Mouse (Mus musculus) heart, embryonic 16.5 days (tissue): ENCODE results near the gene Cd9. TPM values are rescaled to one million over a fixed set of nuclear protein-coding genes. Genes with fewer than 3 reads are reported as not detected.

ENCODE experiments used
- ATAC-seq: fragments of 200-750 bp; cut with Nextera tagmentation; replicated peaks from 2 replicates; pipeline ENCODE4 v1.8.0; 2017; ENCODE audit warnings: moderate number of reproducible peaks; ENCODE audit not compliant: insufficient read depth, low FRiP score; ENCODE audit errors: extremely low read depth
- H3K27ac ChIP-seq: fragments of 300-500 bp; sonication (generic); 2 replicates; pipeline ENCODE4 v1.5.1; 2014; ENCODE audit warnings: mild to moderate bottlenecking, low read length, control low read depth, moderate library complexity
- H3K27me3 ChIP-seq: fragments of 300-500 bp; sonication (generic); 2 replicates; pipeline ENCODE4 v1.6.1; 2014; ENCODE audit warnings: low read length, mixed read lengths; ENCODE audit not compliant: control insufficient read depth, insufficient read depth
- H3K36me3 ChIP-seq: fragments of 300-500 bp; sonication (generic); 2 replicates; pipeline ENCODE4 v1.6.1; 2014; ENCODE audit not compliant: control insufficient read depth, insufficient read depth
- H3K4me1 ChIP-seq: fragments of 300-500 bp; sonication (generic); 2 replicates; pipeline ENCODE4 v1.6.1; 2014; ENCODE audit warnings: low read length, mixed read lengths; ENCODE audit not compliant: control insufficient read depth, insufficient read depth
- H3K4me2 ChIP-seq: fragments of 300-500 bp; sonication (generic); 2 replicates; pipeline ENCODE4 v1.6.1; 2014; ENCODE audit warnings: low read depth, mild to moderate bottlenecking, control low read depth, low read length
- H3K4me3 ChIP-seq: fragments of 300-500 bp; sonication (generic); 2 replicates; pipeline ENCODE4 v1.5.1; 2014; ENCODE audit warnings: mild to moderate bottlenecking, control low read depth, low read length
- H3K9ac ChIP-seq: fragments of 300-500 bp; sonication (generic); 2 replicates; pipeline ENCODE4 v1.6.1; 2014; ENCODE audit warnings: low read length, control low read depth
- H3K9me3 ChIP-seq: fragments of 300-500 bp; sonication (generic); replicated peaks from 2 replicates; pipeline ENCODE4 v1.6.1; 2016; ENCODE audit warnings: low read length; ENCODE audit not compliant: control insufficient read depth
- WGBS: fragments of 180-500 bp; shearing (Covaris S2); extraction: QIAGEN DNeasy Blood & Tissue Kit; methylation state at CpG from one replicate; pipeline ENCODE4 v1.1.7; 2014; 5-methylcytosine and 5-hydroxymethylcytosine counted together
- polyA plus RNA-seq: library from polyadenylated mRNA; unstranded; fragments of >200 nt; fragmentation: Nextera tagmentation; extraction: Ambion mirVana; gene quantifications from 2 replicates; pipeline ENCODE4 v1.2.1, GENCODE M21; 2015

The Cd9 gene
- polyA plus RNA-seq, 1 experiment from 2014 or later = 94.4 TPM

GRCm38 (mm10) chr6:125442591-125442990 lies 52.0 kb downstream of the Cd9 start:
- no peak overlapping the region for H3K27ac ChIP-seq

GRCm38 (mm10) chr6:125436753-125437152 lies 57.8 kb downstream of the Cd9 start:
- Histone ChIP-seq H3K27me3 (no peaks in the 10 kb centered on the region), H3K4me3 (no peak overlapping the region), H3K4me2 (no peak overlapping the region), H3K36me3 (no peaks in the 10 kb centered on the region), H3K9me3 (no peaks in the 10 kb centered on the region), H3K9ac (no peak overlapping the region), H3K27ac (no peak overlapping the region), H3K4me1 (peaks cover 5% of the 10 kb centered on the region; the same call in 1 of the 2 replicates)
- no peak for ATAC-seq
- 85% methylated on average over 3 of the region's 3 CpGs for WGBS

More at GRCm38 (mm10) chr6:125442591-125442990, 52.0 kb downstream of the Cd9 start:
- no peaks in the 10 kb centered on the region for H3K9me3 ChIP-seq
- WGBS = 76% methylated on average over 10 of the region's 10 CpGs
- H3K27me3 ChIP-seq = no peaks in the 10 kb centered on the region
- no peaks in the 10 kb centered on the region for H3K36me3 ChIP-seq
- ATAC-seq = no peak
- no peak overlapping the region for H3K4me2 ChIP-seq
- 0 out of 2 replicates have a peak, but pooled peaks cover 2% of the 10 kb centered on the region for H3K4me1 ChIP-seq
- no peak overlapping the region for H3K9ac ChIP-seq
- no peak overlapping the region for H3K4me3 ChIP-seq

DNA sequence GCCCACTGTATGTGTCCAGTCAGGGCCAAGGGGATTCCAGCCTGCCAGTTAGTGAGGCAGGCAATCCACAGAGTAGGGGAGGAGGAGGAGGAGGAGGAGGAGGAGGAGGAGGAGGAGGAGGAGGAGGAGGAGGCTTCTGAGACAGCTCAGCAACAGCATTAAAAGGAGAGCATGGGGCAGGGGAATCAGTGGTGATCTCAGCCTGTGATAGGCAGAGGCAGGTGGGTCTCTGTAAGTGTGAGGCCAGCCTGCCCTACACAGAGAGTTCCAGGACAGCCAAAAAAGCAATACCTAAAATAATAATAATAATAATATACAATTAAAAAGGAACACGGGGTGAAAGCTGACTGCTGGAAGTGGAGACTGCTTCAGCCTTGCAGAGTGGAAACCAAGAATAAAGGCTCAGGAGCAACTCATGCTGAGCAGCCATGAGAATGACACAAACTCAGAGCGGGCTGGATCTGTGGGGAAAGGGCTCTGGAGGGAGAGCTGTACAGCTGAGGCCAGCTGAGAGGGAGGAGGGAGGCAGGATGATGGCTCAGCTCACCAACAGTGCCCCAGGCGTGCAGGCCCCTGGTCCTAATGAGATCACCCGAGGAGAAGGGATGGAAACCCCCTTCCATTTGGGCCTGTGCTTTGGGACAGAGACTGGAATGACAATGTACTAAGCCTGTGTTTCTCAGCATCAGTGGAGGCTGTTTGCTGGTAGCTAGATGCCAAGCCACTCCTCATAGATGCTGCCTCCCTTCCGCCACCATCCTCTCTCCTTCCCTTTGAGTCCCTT lies 59.7 kb downstream of the Cd9 start:
- H3K4me3 ChIP-seq = no peak overlapping the region
- H3K4me2 ChIP-seq = no peak overlapping the region
- H3K9me3 ChIP-seq = no peaks in the 10 kb centered on the region
- no peaks in the 10 kb centered on the region for H3K27me3 ChIP-seq
- no peak for ATAC-seq
- 77% methylated on average over 5 of the region's 5 CpGs for WGBS
- no peaks in the 10 kb centered on the region for H3K36me3 ChIP-seq
- H3K9ac ChIP-seq = no peak overlapping the region
- H3K4me1 ChIP-seq = peaks cover 5% of the 10 kb centered on the region; the same call in 1 of the 2 replicates
- H3K27ac ChIP-seq = no peak overlapping the region

- Histone ChIP-seq H3K36me3 (no peaks in the 10 kb centered on the region), H3K4me1 (peaks cover 8% of the 10 kb centered on the region; the same call in 1 of the 2 replicates), H3K27me3 (no peaks in the 10 kb centered on the region), H3K27ac (no peak overlapping the region), H3K4me3 (no peak overlapping the region), H3K9ac (no peak overlapping the region), H3K4me2 (no peak overlapping the region), H3K9me3 (no peaks in the 10 kb centered on the region)
- WGBS = 70% methylated on average over 6 of the region's 6 CpGs
- peak; percentile 49; the same call in 1 of the 2 replicates for ATAC-seq
Observed at GRCm38 (mm10) chr6:125433704-125434447, 60.7 kb downstream of the Cd9 start.

DNA sequence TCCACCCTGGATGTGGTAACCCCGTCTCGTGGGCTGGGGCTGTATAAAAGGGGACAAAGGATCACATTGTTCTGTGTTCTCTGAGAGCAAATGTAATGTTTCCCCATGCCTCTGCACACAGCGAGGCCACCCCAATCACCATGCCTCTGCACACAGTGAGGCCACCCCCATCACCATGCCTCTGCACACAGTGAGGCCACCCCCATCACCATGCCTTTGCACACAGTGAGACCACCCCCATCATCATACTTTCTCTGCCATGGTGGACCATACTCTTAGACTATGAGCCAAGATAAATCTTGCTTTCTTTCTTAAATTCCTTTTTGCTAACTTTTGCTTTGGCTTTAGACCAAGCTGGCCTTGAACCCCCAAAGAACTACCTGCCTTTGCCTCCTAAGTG lies 61.3 kb downstream of the Cd9 start:
- Histone ChIP-seq H3K9ac (no peak overlapping the region), H3K4me2 (no peak overlapping the region), H3K4me1 (peaks cover 8% of the 10 kb centered on the region; the same call in 1 of the 2 replicates), H3K27me3 (no peaks in the 10 kb centered on the region), H3K36me3 (no peaks in the 10 kb centered on the region), H3K4me3 (no peak overlapping the region), H3K27ac (no peak overlapping the region), H3K9me3 (no peaks in the 10 kb centered on the region)
- WGBS = 77% methylated on average over 3 of the region's 3 CpGs
- ATAC-seq = no peak

DNA sequence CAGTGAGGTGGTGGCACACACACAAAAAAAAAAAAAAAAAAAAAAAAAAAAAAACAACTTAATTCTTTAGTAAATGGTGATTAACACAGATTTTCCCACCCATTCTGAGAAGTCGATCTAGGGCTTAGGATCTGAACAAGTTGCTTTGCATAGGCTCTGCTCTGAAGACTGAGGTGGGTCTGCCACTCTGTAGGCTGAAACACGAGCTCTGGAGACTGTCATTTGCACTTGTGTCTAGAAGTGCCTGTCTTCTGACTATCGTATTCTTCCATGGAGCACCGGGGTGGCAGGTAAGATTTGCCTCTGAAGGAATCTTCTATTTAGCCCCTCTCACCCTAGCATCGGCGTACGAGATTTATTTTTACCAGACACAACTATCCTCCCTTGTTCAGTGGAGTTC lies 62.1 kb downstream of the Cd9 start:
- H3K9me3 ChIP-seq = no peaks in the 10 kb centered on the region
- WGBS = 49% methylated on average over 7 of the region's 7 CpGs
- H3K4me3 ChIP-seq = no peak overlapping the region
- H3K4me2 ChIP-seq = no peak overlapping the region
- H3K9ac ChIP-seq = no peak overlapping the region
- H3K4me1 ChIP-seq = peaks cover 6% of the 10 kb centered on the region; the same call in 1 of the 2 replicates
- no peaks in the 10 kb centered on the region for H3K36me3 ChIP-seq
- no peaks in the 10 kb centered on the region for H3K27me3 ChIP-seq
- no peak for ATAC-seq
- no peak overlapping the region for H3K27ac ChIP-seq

- Histone ChIP-seq H3K27me3 (no peaks in the 10 kb centered on the region), H3K36me3 (no peaks in the 10 kb centered on the region), H3K4me2 (no peak overlapping the region), H3K9me3 (no peaks in the 10 kb centered on the region), H3K27ac (no peak overlapping the region), H3K4me1 (peaks cover 12% of the 10 kb centered on the region), H3K4me3 (no peak overlapping the region), H3K9ac (no peak overlapping the region)
- 69% methylated on average over 3 of the region's 3 CpGs for WGBS
- no peak for ATAC-seq
Observed at GRCm38 (mm10) chr6:125430982-125431381, 63.6 kb downstream of the Cd9 start.

GRCm38 (mm10) chr6:125430358-125430958 lies 64.1 kb downstream of the Cd9 start:
- H3K27ac ChIP-seq = no peak overlapping the region
- no peaks in the 10 kb centered on the region for H3K9me3 ChIP-seq
- H3K4me3 ChIP-seq = no peak overlapping the region
- H3K9ac ChIP-seq = no peak overlapping the region
- H3K27me3 ChIP-seq = no peaks in the 10 kb centered on the region
- ATAC-seq = no peak
- no peak overlapping the region for H3K4me2 ChIP-seq
- peaks cover 12% of the 10 kb centered on the region for H3K4me1 ChIP-seq
- no peaks in the 10 kb centered on the region for H3K36me3 ChIP-seq
- whole genome bisulfite sequencing = 29% methylated on average over 14 of the region's 14 CpGs

- Histone ChIP-seq H3K36me3 (no peaks in the 10 kb centered on the region), H3K4me3 (no peak overlapping the region), H3K9me3 (no peaks in the 10 kb centered on the region), H3K27ac (no peak overlapping the region), H3K27me3 (no peaks in the 10 kb centered on the region), H3K4me2 (no peak overlapping the region), H3K4me1 (peaks cover 12% of the 10 kb centered on the region), H3K9ac (no peak overlapping the region)
- no peak for ATAC-seq
- WGBS = 42% methylated on average over 6 of the region's 6 CpGs
Observed at GRCm38 (mm10) chr6:125429741-125430140, 64.8 kb downstream of the Cd9 start.
